Mouse (Mus musculus) MEL (cell line): Measurements from ENCODE around the gene Rtp4. TPM values are rescaled to one million over a fixed set of nuclear protein-coding genes. Genes with fewer than 3 reads are reported as not detected.

Source experiments
- DNase-seq: peaks from one replicate; pipeline ENCODE4 v3.0.0; 2011; ENCODE audit warnings: low read depth, low spot score
- H3K27ac ChIP-seq: 2 replicates; pipeline ENCODE4 v1.5.1; 2012; ENCODE audit warnings: low read depth, mild to moderate bottlenecking, control low read depth, low read length, moderate library complexity; ENCODE audit not compliant: control insufficient read depth
- H3K27me3 ChIP-seq, 2 experiments: fragments of 150-350 bp in 1 of 2; sonication (generic) in 1 of 2; 2 replicates each; pipeline ENCODE4 v1.6.1; 2012; ENCODE audit warnings: low read length in 2 of 2, mild to moderate bottlenecking in 2 of 2, improper control_type of control experiment in 1 of 2, moderate library complexity in 1 of 2; ENCODE audit not compliant: insufficient read depth in 2 of 2, control insufficient read depth in 1 of 2
- H3K36me3 ChIP-seq, 2 experiments: 2 replicates each; pipeline ENCODE4 v1.6.1; 2012 to 2014; ENCODE audit warnings: low read length in 2 of 2, improper control_type of control experiment in 1 of 2, inconsistent platforms in 1 of 2, mild to moderate bottlenecking in 1 of 2; ENCODE audit not compliant: insufficient read depth in 2 of 2, control insufficient read depth in 1 of 2
- H3K4me1 ChIP-seq, 2 experiments: fragments of 150-350 bp in 1 of 2; sonication (generic) in 1 of 2; 2 replicates each; pipeline ENCODE4 v1.6.1; 2012; ENCODE audit warnings: low read length in 2 of 2, improper control_type of control experiment in 1 of 2, mild to moderate bottlenecking in 1 of 2; ENCODE audit not compliant: insufficient read depth in 2 of 2, control insufficient read depth in 1 of 2
- H3K4me3 ChIP-seq, 2 experiments: fragments of 150-350 bp in 1 of 2; sonication (generic) in 1 of 2; 2 replicates each; pipeline ENCODE4 v1.5.1; 2012; ENCODE audit warnings: low read depth in 2 of 2, low read length in 2 of 2, mild to moderate bottlenecking in 2 of 2, moderate library complexity in 2 of 2, control low read depth in 1 of 2, improper control_type of control experiment in 1 of 2; ENCODE audit not compliant: control insufficient read depth in 1 of 2, insufficient read depth in 1 of 2
- H3K79me2 ChIP-seq: 2 replicates; pipeline ENCODE4 v1.6.1; 2012; ENCODE audit warnings: mild to moderate bottlenecking, low read length, moderate library complexity; ENCODE audit not compliant: control insufficient read depth, poor library complexity, insufficient read depth
- H3K9ac ChIP-seq: 2 replicates; pipeline ENCODE4 v1.6.1; 2012; ENCODE audit warnings: low read depth, mild to moderate bottlenecking, control low read depth, low read length, moderate library complexity; ENCODE audit not compliant: control insufficient read depth, poor library complexity, severe bottlenecking
- H3K9me3 ChIP-seq: fragments of 150-350 bp; sonication (generic); replicated peaks from 2 replicates; pipeline ENCODE4 v1.6.1; 2012; ENCODE audit warnings: mild to moderate bottlenecking, low read length, improper control_type of control experiment, moderate library complexity; ENCODE audit not compliant: insufficient read depth
- BHLHE40 ChIP-seq: IDR thresholded peaks from 2 replicates; pipeline ENCODE4 v1.6.1; 2012; ENCODE audit warnings: low read depth, mild to moderate bottlenecking, inconsistent platforms, low read length, improper control_type of control experiment, borderline replicate concordance
- CHD2 ChIP-seq: IDR thresholded peaks from 2 replicates; pipeline ENCODE4 v1.6.1; 2011; ENCODE audit warnings: low read length, improper control_type of control experiment
- CTCF ChIP-seq, 3 experiments: IDR thresholded peaks in 2 of 3; conservative IDR thresholded peaks in 1 of 3; 2 replicates each; pipeline ENCODE4 v1.5.1; 2011 to 2012; ENCODE audit warnings: low read length in 3 of 3, low read depth in 2 of 3, mild to moderate bottlenecking in 2 of 3, improper control_type of control experiment in 1 of 3, inconsistent platforms in 1 of 3, mixed read lengths in 1 of 3, moderate library complexity in 1 of 3; ENCODE audit not compliant: control insufficient read depth in 1 of 3, insufficient read depth in 1 of 3, poor library complexity in 1 of 3, severe bottlenecking in 1 of 3
- ELF1 ChIP-seq: IDR thresholded peaks from 2 replicates; pipeline ENCODE4 v1.6.1; 2014; ENCODE audit warnings: low read depth, mild to moderate bottlenecking, inconsistent platforms, low read length, improper control_type of control experiment, moderate library complexity
- EP300 ChIP-seq, 2 experiments: IDR thresholded peaks; 2 replicates each; pipeline ENCODE4 v1.6.1; 2011; ENCODE audit warnings: improper control_type of control experiment in 2 of 2, low read length in 2 of 2, low read depth in 1 of 2, mild to moderate bottlenecking in 1 of 2
- ETS1 ChIP-seq: IDR thresholded peaks from 2 replicates; pipeline ENCODE4 v1.6.1; 2012; ENCODE audit warnings: low read depth, mild to moderate bottlenecking, inconsistent platforms, low read length, improper control_type of control experiment, moderate library complexity
- GABPA ChIP-seq: IDR thresholded peaks from 2 replicates; pipeline ENCODE4 v1.6.1; 2012; ENCODE audit warnings: low read depth, mild to moderate bottlenecking, inconsistent platforms, low read length, improper control_type of control experiment, moderate library complexity
- JUND ChIP-seq: IDR thresholded peaks from 2 replicates; pipeline ENCODE4 v1.6.1; 2011; ENCODE audit warnings: low read depth, mild to moderate bottlenecking, improper control_type of control experiment, low read length
- KAT2A ChIP-seq: conservative IDR thresholded peaks from 2 replicates; pipeline ENCODE4 v1.6.1; 2012; ENCODE audit warnings: low read depth, low read length, improper control_type of control experiment, inconsistent platforms
- MAX ChIP-seq: IDR thresholded peaks from 2 replicates; pipeline ENCODE4 v1.6.1; 2011; ENCODE audit warnings: low read length, improper control_type of control experiment
- MAZ ChIP-seq: IDR thresholded peaks from 2 replicates; pipeline ENCODE4 v1.6.1; 2012; ENCODE audit warnings: low read depth, mild to moderate bottlenecking, inconsistent platforms, low read length, improper control_type of control experiment
- MEF2A ChIP-seq: IDR thresholded peaks from 2 replicates; pipeline ENCODE4 v1.6.1; 2014; ENCODE audit warnings: low read depth, mild to moderate bottlenecking, inconsistent platforms, low read length, improper control_type of control experiment; ENCODE audit not compliant: poor library complexity, insufficient replicate concordance, severe bottlenecking; ENCODE audit errors: extremely low read depth
- MXI1 ChIP-seq: IDR thresholded peaks from 2 replicates; pipeline ENCODE4 v1.6.1; 2011; ENCODE audit warnings: mild to moderate bottlenecking, low read depth, low read length, improper control_type of control experiment
- MYB ChIP-seq: IDR thresholded peaks from 2 replicates; pipeline ENCODE4 v1.6.1; 2011; ENCODE audit warnings: mild to moderate bottlenecking, low read depth, low read length, improper control_type of control experiment
- MYC ChIP-seq: IDR thresholded peaks from 2 replicates; pipeline ENCODE4 v1.6.1; 2011; ENCODE audit warnings: low read depth, mild to moderate bottlenecking, low read length, improper control_type of control experiment, moderate library complexity
- NELFE ChIP-seq: IDR thresholded peaks from 2 replicates; pipeline ENCODE4 v1.6.1; 2011; ENCODE audit warnings: low read depth, low read length, improper control_type of control experiment
- NRF1 ChIP-seq: IDR thresholded peaks from 2 replicates; pipeline ENCODE4 v1.6.1; 2014; ENCODE audit warnings: low read depth, mild to moderate bottlenecking, inconsistent platforms, low read length, improper control_type of control experiment, moderate library complexity; ENCODE audit not compliant: poor library complexity, insufficient read depth, severe bottlenecking
- POLR2AphosphoS2 ChIP-seq: IDR thresholded peaks from 2 replicates; pipeline ENCODE4 v1.6.1; 2011; ENCODE audit warnings: low read length, improper control_type of control experiment
- POLR2AphosphoS5 ChIP-seq: IDR thresholded peaks from 2 replicates; pipeline ENCODE4 v1.6.1; 2012; ENCODE audit warnings: low read depth, borderline replicate concordance, mild to moderate bottlenecking, inconsistent platforms, low read length, moderate library complexity, mixed read lengths
- RAD21 ChIP-seq: IDR thresholded peaks from 2 replicates; pipeline ENCODE4 v1.6.1; 2011; ENCODE audit warnings: mild to moderate bottlenecking, low read depth, low read length, improper control_type of control experiment
- SMC3 ChIP-seq: IDR thresholded peaks from 2 replicates; pipeline ENCODE4 v1.6.1; 2011; ENCODE audit warnings: low read depth, low read length, improper control_type of control experiment
- TBP ChIP-seq: IDR thresholded peaks from 2 replicates; pipeline ENCODE4 v1.8.0; 2011; ENCODE audit warnings: low read depth, low read length, improper control_type of control experiment
- ZC3H11A ChIP-seq: IDR thresholded peaks from 2 replicates; pipeline ENCODE4 v1.6.1; 2012; ENCODE audit warnings: low read depth, mild to moderate bottlenecking, inconsistent platforms, low read length, improper control_type of control experiment
- ZKSCAN1 ChIP-seq: IDR thresholded peaks from 2 replicates; pipeline ENCODE4 v1.6.1; 2012; ENCODE audit warnings: low read depth, mild to moderate bottlenecking, inconsistent platforms, low read length, improper control_type of control experiment, moderate library complexity
- ZMIZ1 ChIP-seq: IDR thresholded peaks from 2 replicates; pipeline ENCODE4 v1.6.1; 2012; ENCODE audit warnings: low read depth, mild to moderate bottlenecking, inconsistent platforms, low read length, improper control_type of control experiment, moderate library complexity
- ZNF384 ChIP-seq: IDR thresholded peaks from 2 replicates; pipeline ENCODE4 v1.6.1; 2012; ENCODE audit warnings: low read depth, mild to moderate bottlenecking, inconsistent platforms, low read length, improper control_type of control experiment
- polyA plus RNA-seq, 2 experiments: library from polyadenylated mRNA; stranded (reverse) in 1 of 2; unstranded in 1 of 2; fragments of >175 nt in 1 of 2; fragments of >200 nt in 1 of 2; gene quantifications; 2 replicates each; pipeline versions ENCODE4 v1.2.1 to v1.2.4; 2012; ENCODE audit warnings: low replicate concordance in 2 of 2, low read depth in 1 of 2; ENCODE audit not compliant: insufficient read length in 2 of 2, insufficient read depth in 1 of 2, missing spikeins in 1 of 2
- total RNA-seq: library from RNA; depleted of rRNA; stranded (reverse); fragments of 300-350 nt; gene quantifications from 2 replicates; pipeline ENCODE4 v1.2.3, GENCODE M21; 2012

Rtp4 gene
- total and polyA plus RNA-seq, 3 experiments: not detected

GRCm38 (mm10) chr16:23533707-23534106, 13.6 kb downstream of the Rtp4 start:
- DNase-seq: no peak
- Histone ChIP-seq H3K79me2 (no peaks in the 10 kb centered on the region), H3K27me3 (no peaks in the 10 kb centered on the region)
- TF ChIP-seq MAZ: no peak
- no peak for TF ChIP-seq ELF1
- TF ChIP-seq CTCF (IDR thresholded peaks at IDR 0.05 in 2 of 3, conservative IDR thresholded peaks at IDR 0.05 in 1 of 3; ENCODE audit: control insufficient read depth in 1 of 3, insufficient read depth in 1 of 3, low read depth in 2 of 3, low read length in 3 of 3, poor library complexity in 1 of 3, severe bottlenecking in 1 of 3): no peak
- TF ChIP-seq GABPA: no peak
- no peak for TF ChIP-seq ETS1
- TF ChIP-seq ZKSCAN1: no peak
- no peak for TF ChIP-seq MYB
- no peak for TF ChIP-seq ZC3H11A
- TF ChIP-seq RAD21: no peak
- no peak for TF ChIP-seq TBP
- no peak for TF ChIP-seq BHLHE40
- TF ChIP-seq SMC3: no peak
- no peak for TF ChIP-seq ZMIZ1
- no peak for TF ChIP-seq MYC
- TF ChIP-seq KAT2A: no peak
- TF ChIP-seq EP300 (IDR thresholded peaks at IDR 0.05; ENCODE audit: low read depth in 1 of 2, low read length in 2 of 2): no peak
- TF ChIP-seq MXI1: no peak
- no peak for TF ChIP-seq ZNF384
- TF ChIP-seq CHD2: no peak
- no peak for TF ChIP-seq MAX
- TF ChIP-seq, all 39 proteins: peak for 0
- no peak overlapping the region for H3K9ac ChIP-seq
- H3K9me3 ChIP-seq: no peaks in the 10 kb centered on the region
- H3K36me3 ChIP-seq: no peaks in the 10 kb centered on the region
- H3K27ac ChIP-seq: no peak overlapping the region
- no peak overlapping the region for H3K4me3 ChIP-seq
- H3K4me1 ChIP-seq: no peaks in the 10 kb centered on the region

- Histone ChIP-seq H3K4me1 (no peaks in the 10 kb centered on the region), H3K27me3 (no peaks in the 10 kb centered on the region), H3K27ac (no peak overlapping the region), H3K9ac (no peak overlapping the region), H3K4me3 (no peak overlapping the region), H3K36me3 (no peaks in the 10 kb centered on the region), H3K79me2 (no peaks in the 10 kb centered on the region), H3K9me3 (no peaks in the 10 kb centered on the region)
- TF ChIP-seq POLR2AphosphoS2: no peak
- no peak for TF ChIP-seq CHD2
- no peak for TF ChIP-seq JUND
- no peak for TF ChIP-seq ZKSCAN1
- no peak for TF ChIP-seq MEF2A
- TF ChIP-seq NRF1: no peak
- no peak for TF ChIP-seq EP300 (IDR thresholded peaks at IDR 0.05; ENCODE audit: low read depth in 1 of 2, low read length in 2 of 2)
- no peak for TF ChIP-seq NELFE
- TF ChIP-seq KAT2A: no peak
- no peak for TF ChIP-seq TBP
- no peak for TF ChIP-seq POLR2AphosphoS5
- no peak for TF ChIP-seq CTCF (IDR thresholded peaks at IDR 0.05 in 2 of 3, conservative IDR thresholded peaks at IDR 0.05 in 1 of 3; ENCODE audit: control insufficient read depth in 1 of 3, insufficient read depth in 1 of 3, low read depth in 2 of 3, low read length in 3 of 3, poor library complexity in 1 of 3, severe bottlenecking in 1 of 3)
- no peak for DNase-seq
These were observed 21.0 kb downstream of the Rtp4 start for GRCm38 (mm10) chr16:23541046-23541445.
